Mouse (Mus musculus) liver, postnatal 0 days (tissue): Measurements from ENCODE around the gene Map3k13. TPM values are rescaled to one million over a fixed set of nuclear protein-coding genes. Genes with fewer than 3 reads are reported as not detected.

ENCODE experiments used
- ATAC-seq: fragments of 200-750 bp; cut with Nextera tagmentation; 2 replicates; pipeline ENCODE4 v1.8.0; 2017; ENCODE audit warnings: mild to moderate bottlenecking, moderate library complexity
- DNase-seq: peaks from one replicate; pipeline ENCODE4 v3.0.0-alpha.2; 2016
- H3K27ac ChIP-seq: fragments of 300-500 bp; sonication (generic); 2 replicates; pipeline ENCODE4 v1.5.1; 2014; ENCODE audit warnings: antibody characterized with exemption, moderate library complexity, mild to moderate bottlenecking, low read depth
- H3K27me3 ChIP-seq: fragments of 300-500 bp; sonication (generic); 2 replicates; pipeline ENCODE4 v1.6.1; 2014; ENCODE audit warnings: low read length, control low read depth, mixed read lengths; ENCODE audit not compliant: insufficient read depth
- H3K36me3 ChIP-seq: fragments of 300-500 bp; sonication (generic); replicated peaks from 2 replicates; pipeline ENCODE4 v1.6.1; 2014; ENCODE audit warnings: mild to moderate bottlenecking, control low read depth, low read length, moderate library complexity, mixed read lengths; ENCODE audit not compliant: insufficient read depth
- H3K4me1 ChIP-seq: fragments of 300-500 bp; sonication (generic); 2 replicates; pipeline ENCODE4 v1.6.1; 2014; ENCODE audit warnings: antibody characterized with exemption, mild to moderate bottlenecking, control low read depth; ENCODE audit not compliant: insufficient read depth
- H3K4me2 ChIP-seq: fragments of 300-500 bp; sonication (generic); 2 replicates; pipeline ENCODE4 v1.6.1; 2014; ENCODE audit warnings: low read depth, mild to moderate bottlenecking, low read length, moderate library complexity, mixed read lengths
- H3K4me3 ChIP-seq: fragments of 300-500 bp; sonication (generic); 2 replicates; pipeline ENCODE4 v1.5.1; 2014; ENCODE audit warnings: low read depth, low read length
- H3K9ac ChIP-seq: fragments of 300-500 bp; sonication (generic); replicated peaks from 2 replicates; pipeline ENCODE4 v1.6.1; 2014; ENCODE audit warnings: mild to moderate bottlenecking, moderate library complexity
- H3K9me3 ChIP-seq: fragments of 300-500 bp; sonication (generic); 2 replicates; pipeline ENCODE4 v1.6.1; 2016; ENCODE audit warnings: mild to moderate bottlenecking, control low read depth, low read length, mixed read lengths
- CTCF ChIP-seq: sonication (generic); IDR thresholded peaks from 2 replicates; pipeline ENCODE4 v1.5.1; 2016; ENCODE audit warnings: antibody characterized with exemption, low read depth
- EP300 ChIP-seq: IDR thresholded peaks from 2 replicates; pipeline ENCODE4 v1.6.1; 2016; ENCODE audit warnings: antibody characterized with exemption, low read depth, mild to moderate bottlenecking
- WGBS: fragments of 180-500 bp; shearing (Covaris S2); extraction: QIAGEN DNeasy Blood & Tissue Kit; methylation state at CpG from one replicate; pipeline ENCODE4 v1.1.7; 2014; ENCODE audit not compliant: insufficient replicate concordance; 5-methylcytosine and 5-hydroxymethylcytosine counted together
- polyA plus RNA-seq: library from polyadenylated mRNA; unstranded; fragments of >200 nt; fragmentation: Nextera tagmentation; extraction: Ambion mirVana; gene quantifications from 2 replicates; pipeline ENCODE4 v1.2.1, GENCODE M21; 2015

Map3k13 gene
- polyA plus RNA-seq, result 0.97 and 1.2 TPM in 2 replicates

DNA sequence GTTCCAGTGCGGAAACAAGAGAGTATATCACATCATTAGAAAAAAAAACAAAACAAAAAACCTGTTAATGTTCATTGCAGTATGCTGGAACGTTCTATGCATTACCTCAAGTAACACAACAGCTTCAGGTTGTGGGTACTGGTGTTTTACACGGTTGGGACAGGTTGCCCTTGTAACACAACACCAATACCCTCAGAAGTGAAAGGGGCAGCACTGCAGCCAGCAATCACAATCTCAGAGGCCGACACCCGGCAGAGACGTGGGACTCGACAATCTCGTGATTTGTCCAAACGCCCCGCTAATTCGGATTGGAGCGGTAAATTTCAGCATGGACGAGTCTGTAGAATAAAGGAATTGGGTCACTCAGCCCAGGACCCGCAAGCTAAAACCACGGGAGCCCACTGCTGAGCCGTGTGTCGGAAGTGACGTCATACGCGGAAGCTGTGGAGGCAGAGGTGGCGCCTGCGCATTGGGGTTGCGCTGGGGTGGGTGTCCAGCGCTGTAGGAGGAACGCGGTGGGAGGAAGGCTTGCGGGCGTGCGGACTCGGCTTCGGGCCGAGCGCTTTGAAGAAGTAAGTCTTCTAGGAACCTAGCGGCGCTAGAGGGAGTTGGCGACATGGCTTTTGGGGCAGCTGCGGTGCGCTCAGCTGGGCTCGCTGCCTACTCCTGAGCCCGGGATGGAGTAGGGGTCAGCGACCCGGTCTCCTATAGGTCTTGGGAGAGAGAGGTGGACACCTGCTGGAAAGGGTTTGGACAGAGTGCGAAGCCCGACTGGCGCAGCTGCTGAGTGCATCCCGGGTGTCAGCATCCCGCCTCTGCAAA lies at the start of gene Map3k13:
Map3k13 (plus strand) TSS at position 472 of the 822 bp plus-strand sequence.
- Histone ChIP-seq H3K27me3 (no peaks in the 10 kb centered on the region), H3K4me3 (peak within 1 kb of the TSS; percentile 69), H3K9ac (peak within 1 kb of the TSS; percentile 69), H3K4me1 (peaks cover 27% of the 10 kb centered on the region), H3K27ac (peak within 1 kb of the TSS; percentile 85), H3K4me2 (peak within 1 kb of the TSS; percentile 78), H3K36me3 (no peaks in the 10 kb centered on the region), H3K9me3 (no peaks in the 10 kb centered on the region)
- 1% methylated on average over 47 of the region's 47 CpGs for WGBS
- TF ChIP-seq CTCF, result peak; percentile 39
- no peak for TF ChIP-seq EP300
- peak; percentile 89 for ATAC-seq
- peak; percentile 97 for DNase-seq

- ATAC-seq, result no peak
- Histone ChIP-seq H3K9me3 (no peaks in the 10 kb centered on the region), H3K27me3 (no peaks in the 10 kb centered on the region), H3K27ac (no peak overlapping the region), H3K9ac (no peak overlapping the region), H3K4me3 (no peak overlapping the region), H3K4me1 (no peaks in the 10 kb centered on the region), H3K4me2 (no peak overlapping the region), H3K36me3 (peaks cover 15% of the 10 kb centered on the region)
- no peak for DNase-seq
- TF ChIP-seq CTCF, result no peak
- TF ChIP-seq EP300, result no peak
- 81% methylated on average over 1 of the region's 1 CpGs for WGBS
Measured at GRCm38 (mm10) chr16:21758447-21758846, 35.7 kb upstream of the Map3k13 start.

- DNase-seq (no peak), ATAC-seq (no peak)
- TF ChIP-seq EP300 (no peak), CTCF (peak; percentile 39)
- Histone ChIP-seq H3K4me3 (no peak overlapping the region), H3K4me2 (no peak overlapping the region), H3K27me3 (no peaks in the 10 kb centered on the region), H3K36me3 (peaks cover 20% of the 10 kb centered on the region), H3K9me3 (no peaks in the 10 kb centered on the region), H3K27ac (no peak overlapping the region), H3K9ac (no peak overlapping the region), H3K4me1 (no peaks in the 10 kb centered on the region)
- 67% methylated on average over 3 of the region's 3 CpGs for WGBS
Measured at GRCm38 (mm10) chr16:21768255-21768654, 25.9 kb upstream of the Map3k13 start.

DNA sequence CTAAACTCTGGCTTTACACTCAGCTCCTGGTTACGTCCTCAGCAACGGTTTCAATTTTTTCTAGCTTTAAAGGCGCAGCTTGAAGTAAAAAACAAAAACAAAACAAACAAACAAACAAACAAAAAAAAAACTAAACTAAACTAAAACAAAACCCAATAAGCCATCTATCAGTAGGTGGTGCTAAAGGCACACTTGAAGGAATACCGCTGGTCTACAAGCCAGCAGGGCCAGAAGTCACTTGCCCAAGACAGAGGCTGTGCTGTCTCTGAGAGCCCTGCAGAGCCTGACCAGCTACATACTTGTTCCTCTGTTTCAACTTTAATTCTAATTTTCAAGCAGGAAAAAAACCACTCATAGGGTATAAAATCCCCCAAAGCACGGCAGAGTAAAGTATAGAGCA lies 24.5 kb upstream of the Map3k13 start:
- no peaks in the 10 kb centered on the region for H3K4me1 ChIP-seq
- H3K27ac ChIP-seq, result no peak overlapping the region
- no peak overlapping the region for H3K4me3 ChIP-seq
- no peak overlapping the region for H3K9ac ChIP-seq
- no peaks in the 10 kb centered on the region for H3K9me3 ChIP-seq
- TF ChIP-seq CTCF (peak; percentile 63), EP300 (no peak)
- H3K36me3 ChIP-seq, result peaks cover 24% of the 10 kb centered on the region
- 83% methylated on average over 5 of the region's 5 CpGs for WGBS
- no peak overlapping the region for H3K4me2 ChIP-seq
- DNase-seq (no peak), ATAC-seq (no peak)
- no peaks in the 10 kb centered on the region for H3K27me3 ChIP-seq

- no peak for DNase-seq
- ATAC-seq, result no peak; the same call in 1 of the 2 replicates
- 77% methylated on average over 4 of the region's 4 CpGs for WGBS
Measured at GRCm38 (mm10) chr16:21774725-21775124, 19.4 kb upstream of the Map3k13 start.

GRCm38 (mm10) chr16:21778293-21778866 lies 15.8 kb upstream of the Map3k13 start:
- peaks cover 19% of the 10 kb centered on the region for H3K36me3 ChIP-seq
- H3K4me3 ChIP-seq, result peak overlapping the region; percentile 13; the same call in 1 of the 2 replicates
- ATAC-seq (no peak), DNase-seq (no peak)
- H3K9me3 ChIP-seq, result no peaks in the 10 kb centered on the region
- 47% methylated on average over 3 of the region's 3 CpGs for WGBS
- H3K4me2 ChIP-seq, result peak overlapping the region; percentile 53
- H3K4me1 ChIP-seq, result peaks cover 8% of the 10 kb centered on the region; the same call in 1 of the 2 replicates
- H3K27ac ChIP-seq, result no peak overlapping the region
- TF ChIP-seq CTCF, result no peak
- no peak for TF ChIP-seq EP300
- H3K27me3 ChIP-seq, result no peaks in the 10 kb centered on the region
- H3K9ac ChIP-seq, result no peak overlapping the region

More at GRCm38 (mm10) chr16:21774725-21775124, 19.4 kb upstream of the Map3k13 start:
- Histone ChIP-seq H3K27me3 (no peaks in the 10 kb centered on the region), H3K4me2 (no peak overlapping the region), H3K4me3 (no peak overlapping the region), H3K9ac (no peak overlapping the region), H3K4me1 (peaks cover 8% of the 10 kb centered on the region; the same call in 1 of the 2 replicates), H3K36me3 (peaks cover 29% of the 10 kb centered on the region), H3K9me3 (no peaks in the 10 kb centered on the region), H3K27ac (no peak overlapping the region)
- no peak for TF ChIP-seq EP300
